Mouse (Mus musculus) natural killer cell, adult 2 months (primary cell): ENCODE results near the gene Naa15.
"Not testable (repeated sequence)": the region's sequence is repeated elsewhere in the genome, so short reads cannot be mapped to it uniquely, and the experiment has no call there.

Source experiments
- DNase-seq, 2 experiments: peaks; one replicate each; pipeline ENCODE4 v3.0.0; 2022; ENCODE audit warnings: low spot score in 2 of 2

The Naa15 gene

DNA sequence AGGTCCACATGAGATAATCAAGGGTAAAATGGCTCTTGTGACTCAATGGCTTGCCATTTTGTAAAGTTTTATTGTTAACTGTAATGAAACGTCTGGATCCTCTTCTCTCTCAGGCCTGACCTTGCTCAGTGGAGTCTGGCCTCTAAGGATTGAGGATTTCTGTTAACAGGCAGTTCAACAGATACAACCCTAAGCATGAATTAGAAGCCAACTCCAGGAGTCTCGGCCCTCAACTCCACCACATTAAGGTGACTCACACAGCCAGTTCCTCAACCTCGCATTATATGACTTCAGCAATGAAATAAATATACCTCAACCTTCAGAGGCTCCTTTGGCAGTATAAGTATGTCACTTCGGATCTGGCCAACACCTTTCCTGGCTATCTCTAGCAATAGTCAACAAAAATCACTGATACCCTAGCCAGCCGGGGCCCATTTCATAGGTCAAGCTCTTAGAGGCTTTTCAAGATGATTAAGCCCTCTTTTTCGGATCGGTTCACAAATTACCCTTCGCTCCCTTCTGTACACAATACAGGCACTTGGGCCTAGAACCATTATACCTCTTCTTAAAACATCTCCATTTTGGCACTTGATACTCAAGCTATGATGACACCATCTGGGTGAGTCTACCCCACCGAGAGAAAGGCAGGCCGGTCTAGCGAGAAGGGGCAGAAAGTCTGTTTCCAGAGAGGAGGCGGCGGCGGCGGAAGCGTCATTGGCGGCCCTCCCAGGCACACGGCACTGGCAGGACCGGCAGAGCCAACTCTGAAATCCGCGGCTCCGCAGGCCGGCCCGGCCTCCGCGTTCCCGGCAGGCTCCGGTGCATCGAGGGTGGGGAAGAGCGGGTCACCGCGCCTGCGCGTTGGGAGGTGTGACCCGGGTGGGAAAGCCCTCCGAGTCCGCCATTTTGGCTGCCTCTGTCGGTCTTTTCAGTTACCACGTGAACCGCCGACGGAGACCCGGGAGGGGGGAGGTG, at the start of gene Naa15:
Naa15 (plus strand) TSS at position 51 of the 975 bp plus-strand sequence.
- peak; percentile 90 to 93 for DNase-seq

GRCm38 (mm10) chr3:51365517-51365882, 49.4 kb upstream of the Naa15 start:
- DNase-seq, result no peak

- DNase-seq, result no peak
Measured at GRCm38 (mm10) chr3:51366926-51367325, 48.0 kb upstream of the Naa15 start.

DNA sequence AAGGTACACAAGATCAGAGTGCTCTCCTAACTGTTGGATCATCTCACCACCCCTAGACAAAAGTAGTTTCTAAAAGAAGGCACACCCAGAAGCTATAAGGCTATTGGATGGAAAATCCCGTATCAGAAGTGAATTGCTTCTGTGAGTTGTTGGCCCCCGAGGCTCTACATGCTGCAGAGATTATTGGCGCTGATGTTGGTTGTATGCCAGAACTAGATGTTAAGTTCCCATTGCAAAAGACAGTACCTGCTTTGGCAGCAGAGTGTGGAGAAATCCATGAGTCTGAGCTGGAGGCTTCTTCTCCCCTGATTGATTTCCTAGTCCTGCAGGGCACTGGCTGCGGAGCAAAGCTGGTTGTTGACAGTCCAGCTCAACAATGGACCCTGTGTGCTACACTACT, 46.9 kb upstream of the Naa15 start:
- no peak for DNase-seq

DNA sequence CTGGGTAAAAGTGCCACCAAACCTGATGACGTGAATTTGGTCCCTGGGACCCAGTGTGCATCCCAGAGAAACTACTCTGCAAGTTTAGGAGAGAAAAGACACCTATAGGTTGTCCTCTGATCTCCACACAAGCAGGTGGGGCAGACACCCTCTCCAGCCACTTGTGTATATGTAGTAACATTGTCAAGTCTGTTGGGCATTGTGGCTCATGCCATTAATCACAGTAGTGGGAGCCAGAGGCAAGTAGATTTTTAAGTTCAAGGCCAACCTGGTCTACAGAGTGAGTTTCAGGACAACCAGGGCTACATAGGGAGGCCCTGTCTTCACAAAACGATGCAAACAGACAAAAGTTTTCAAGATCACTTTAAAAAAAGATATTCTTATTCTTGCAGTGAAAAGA, 43.1 kb upstream of the Naa15 start:
- DNase-seq, result no peak

DNA sequence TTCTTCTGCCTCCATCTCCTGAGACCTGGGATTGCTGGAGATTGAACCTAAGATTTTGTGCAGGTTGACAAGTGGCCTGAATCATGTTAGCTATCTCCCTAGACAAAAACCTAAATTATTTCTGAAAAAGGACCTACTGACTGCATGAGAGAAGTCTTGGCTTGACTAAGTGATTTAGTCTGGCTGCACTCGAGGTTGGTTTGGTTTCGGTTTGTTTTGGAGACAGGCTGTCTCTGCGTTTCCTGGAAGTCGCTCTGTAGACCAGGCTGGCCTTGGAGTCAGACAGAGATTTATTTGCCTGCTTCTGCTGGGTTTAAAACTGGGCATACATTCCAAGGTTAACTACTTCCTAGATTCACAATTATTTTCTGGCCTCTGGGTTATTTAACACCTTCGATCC, 42.1 kb upstream of the Naa15 start:
- no peak for DNase-seq

DNA sequence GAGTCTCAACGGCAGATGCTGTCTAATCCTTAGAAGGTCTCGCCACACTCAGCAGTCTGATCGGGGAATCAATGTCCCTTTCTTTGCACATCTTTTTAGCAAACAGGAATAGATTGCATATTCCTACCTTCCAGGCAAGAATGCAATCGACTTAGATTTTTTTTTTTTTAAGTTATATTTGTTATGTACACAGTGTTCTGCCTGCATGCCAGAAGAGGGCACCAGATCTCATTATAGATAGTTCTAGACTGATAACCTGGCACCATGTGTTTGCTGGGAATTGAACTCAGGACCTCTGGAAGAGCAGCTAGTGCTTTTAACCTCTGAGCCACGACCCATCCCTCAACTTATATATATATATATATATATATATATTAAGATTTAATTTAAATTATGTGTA, 41.4 kb upstream of the Naa15 start:
- DNase-seq, result no peak

- peak; percentile 22 to 64 for DNase-seq
Measured at GRCm38 (mm10) chr3:51375307-51376265, 39.4 kb upstream of the Naa15 start.

GRCm38 (mm10) chr3:51377878-51378664, 36.9 kb upstream of the Naa15 start:
- DNase-seq, result peak; percentile 15 to 18

GRCm38 (mm10) chr3:51378665-51378946, 36.3 kb upstream of the Naa15 start:
- DNase-seq, result no peak

DNA sequence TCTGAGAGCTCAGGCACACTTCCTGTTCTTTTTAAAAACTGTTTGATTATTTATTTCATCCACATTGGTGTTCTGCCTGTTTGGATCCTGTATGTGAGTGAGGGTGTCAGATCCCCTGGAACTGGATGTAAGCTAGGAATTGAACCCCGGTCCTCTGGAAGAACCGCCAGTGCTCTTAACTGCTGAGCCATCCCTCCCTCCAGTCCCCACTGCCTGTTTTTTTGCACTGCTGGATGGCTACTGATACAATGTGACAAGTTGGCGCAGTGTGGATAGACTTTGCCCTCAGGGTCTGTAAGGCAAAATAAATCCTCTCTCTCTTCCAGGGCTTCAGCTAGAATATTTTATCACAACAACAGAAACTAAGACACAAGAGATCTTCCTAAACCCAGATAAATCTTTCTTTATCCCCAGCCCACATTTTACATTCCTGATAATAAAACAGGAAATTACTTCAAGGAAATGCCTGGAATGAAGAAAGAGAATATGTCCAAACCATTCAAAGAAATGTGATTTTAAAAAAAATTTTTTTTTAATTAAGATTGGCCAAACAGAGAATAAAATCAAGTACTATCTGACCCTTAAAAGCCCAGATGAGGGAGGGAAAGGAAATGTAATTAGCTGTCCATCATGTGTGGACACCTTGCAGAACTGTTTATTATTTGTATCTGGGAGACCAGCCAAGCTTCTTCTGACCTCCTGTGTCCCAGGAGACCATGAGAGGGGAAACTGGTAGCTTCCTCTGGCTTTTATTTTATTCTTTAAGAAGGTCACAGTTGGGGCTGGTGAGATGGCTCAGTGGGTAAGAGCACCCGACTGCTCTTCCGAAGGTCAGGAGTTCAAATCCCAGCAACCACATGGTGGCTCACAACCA, 34.9 kb upstream of the Naa15 start:
- no peak for DNase-seq

DNA sequence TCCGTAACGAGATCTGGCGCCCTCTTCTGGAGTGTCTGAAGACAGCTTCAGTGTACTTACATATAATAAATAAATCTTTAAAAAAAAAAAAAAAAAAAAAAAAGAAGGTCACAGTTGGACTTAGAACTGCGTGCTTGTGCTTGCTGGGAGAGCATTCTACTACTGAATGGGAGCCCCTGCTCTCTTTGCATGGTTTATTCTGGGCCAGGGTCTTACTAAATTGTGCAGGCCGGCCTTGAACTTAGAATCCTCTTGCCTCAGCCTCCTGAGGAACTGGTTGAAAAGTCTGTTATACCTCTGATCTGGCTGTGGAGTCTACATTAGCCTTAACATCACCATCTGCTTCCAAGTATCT, 34.3 kb upstream of the Naa15 start:
- no peak for DNase-seq

GRCm38 (mm10) chr3:51383409-51383808, 31.5 kb upstream of the Naa15 start:
- DNase-seq, result no peak

- no peak for DNase-seq
Measured at GRCm38 (mm10) chr3:51386441-51387133, 28.4 kb upstream of the Naa15 start.

- no peak for DNase-seq
Measured at GRCm38 (mm10) chr3:51387134-51387451, 27.9 kb upstream of the Naa15 start.

GRCm38 (mm10) chr3:51387868-51388381, 27.0 kb upstream of the Naa15 start:
- DNase-seq, result no peak

DNA sequence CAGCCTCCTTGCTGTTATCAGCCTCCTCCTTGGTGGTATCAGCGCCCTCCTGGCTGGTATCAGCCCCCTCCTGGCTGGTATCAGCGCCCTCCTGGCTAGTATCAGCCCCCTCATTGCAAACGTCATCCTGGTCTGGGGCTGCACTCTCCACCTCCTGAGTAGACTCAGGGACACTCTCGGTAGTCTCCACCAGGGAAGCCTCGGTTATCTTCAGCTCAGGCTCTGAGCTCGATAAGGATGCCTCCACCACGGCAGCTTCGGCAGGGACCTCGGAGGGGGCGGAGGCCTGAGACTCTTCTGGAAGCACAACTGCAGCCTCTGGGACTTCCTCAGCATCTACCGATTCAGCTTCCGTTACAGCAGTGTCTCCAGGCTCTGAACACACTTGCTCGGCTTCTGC, 26.0 kb upstream of the Naa15 start:
- no peak for DNase-seq

DNA sequence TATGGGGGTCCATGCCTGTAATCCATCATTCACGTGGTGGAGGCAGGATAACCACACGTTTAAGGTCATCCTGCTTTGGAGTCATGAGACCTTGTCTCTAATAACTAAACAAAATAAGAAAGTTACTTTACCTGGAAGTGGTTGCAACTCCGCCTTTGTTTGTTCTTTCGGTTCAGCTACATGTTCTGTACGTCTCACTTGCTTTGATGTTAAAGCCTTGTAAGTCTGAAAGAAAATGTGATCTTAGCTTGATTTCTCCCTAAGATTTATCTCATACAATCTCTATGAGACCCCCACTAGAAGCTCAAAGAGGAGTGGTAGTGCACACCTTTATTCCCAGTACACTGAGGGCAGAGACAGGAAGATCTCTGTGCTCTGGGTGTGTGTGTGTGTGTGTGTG, 23.9 kb upstream of the Naa15 start:
- DNase-seq, result no peak

DNA sequence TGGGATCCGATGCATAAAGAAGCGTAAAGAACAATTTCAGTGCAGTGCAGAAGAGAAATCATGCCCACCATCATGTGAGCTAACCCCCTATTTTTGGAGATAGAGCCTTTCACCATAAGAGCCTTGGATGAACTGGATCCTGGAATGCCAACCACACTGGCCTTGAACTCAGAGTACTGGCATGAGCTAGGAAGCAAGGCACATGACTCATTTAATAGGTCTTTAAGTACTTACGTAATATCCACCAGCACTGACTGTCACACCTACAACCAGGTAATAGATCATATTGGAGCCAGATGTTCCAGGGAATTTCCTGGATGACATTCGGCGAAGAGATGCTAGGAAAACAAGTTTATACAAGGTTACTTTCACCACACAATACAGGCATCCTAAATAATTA, 23.4 kb upstream of the Naa15 start:
- DNase-seq, result no peak

DNA sequence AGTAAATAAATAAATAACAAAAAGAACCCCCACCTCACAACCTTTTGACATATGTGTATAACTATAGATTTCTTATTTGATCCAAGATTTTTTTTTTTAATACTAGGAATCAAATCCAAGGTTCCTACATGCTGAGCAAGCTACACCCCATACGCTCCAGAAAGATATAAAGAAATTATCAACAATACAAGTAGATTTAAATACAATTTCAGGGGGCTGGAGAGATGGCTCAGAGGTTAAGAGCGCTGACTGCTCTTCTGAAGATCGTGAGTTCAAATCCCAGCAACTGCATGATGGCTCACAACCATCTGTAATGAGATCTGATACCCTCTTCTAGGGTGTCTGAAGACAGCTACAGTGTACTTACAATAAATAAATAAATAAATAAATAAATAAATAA, 21.9 kb upstream of the Naa15 start:
- not testable (repeated sequence) for DNase-seq
